18 mouse cellular contexts compared by ENCODE assay signal in genomic region chr3:142173996-142174395, GRCm38 (mm10). TPM values are rescaled to one million over a fixed set of nuclear protein-coding genes. Genes with fewer than 3 reads are reported as not detected.
"Had no signal": no experiment of that assay in that cellular context is flagged by ENCODE, and none has a peak within 500 bp of the region (broad histone marks: within the 10 kb centered on the region; RNA-seq: fewer than 3 reads in every experiment).

No protein-coding gene starts in this region.

- H3K27ac ChIP-seq: intestine, embryonic 15.5 days; layer of hippocampus, adult 2 months; left cerebral cortex, adult 2 months; limb, embryonic 15.5 days; liver, embryonic 12.5 days; midbrain, embryonic 10.5 days; neural tube, embryonic 12.5 days had no signal

- H3K4me3 ChIP-seq: intestine, embryonic 15.5 days; layer of hippocampus, adult 2 months; left cerebral cortex, adult 2 months; limb, embryonic 15.5 days; liver, embryonic 12.5 days; midbrain, embryonic 10.5 days; neural tube, embryonic 12.5 days had no signal

- H3K9me3 ChIP-seq: intestine, embryonic 15.5 days; limb, embryonic 15.5 days; liver, embryonic 12.5 days; midbrain, embryonic 10.5 days; neural tube, embryonic 12.5 days had no signal

- H3K4me1 ChIP-seq: intestine, embryonic 15.5 days; liver, embryonic 12.5 days; neural tube, embryonic 12.5 days had no signal

- H3K36me3 ChIP-seq: intestine, embryonic 15.5 days; limb, embryonic 15.5 days; liver, embryonic 12.5 days; midbrain, embryonic 10.5 days; neural tube, embryonic 12.5 days had no signal

- DNase-seq: kidney, adult 18-20 months; kidney, postnatal 10 days; kidney, postnatal 4 days; lung, embryonic 14.5 days; lung, postnatal 10 days; lung, postnatal 4 days; midbrain, embryonic 14.5 days; thymus, postnatal 14 days had no signal

RNA-seq across cellular contexts. Expression of gene Bmpr1b, which starts 4.8 kb away (rescaled TPM):
- total RNA-seq: megakaryocyte, adult 5-6 weeks; neutrophil, adult 5-6 weeks had no signal
- polyA plus RNA-seq: small intestine, adult 2 months had no signal
